Mouse (Mus musculus) urinary bladder, adult 2 months (tissue): ENCODE measurements around the gene Qtrt1. TPM values are rescaled to one million over a fixed set of nuclear protein-coding genes. Genes with fewer than 3 reads are reported as not detected.

Experiments used
- DNase-seq: peaks from one replicate; pipeline ENCODE4 v3.0.0; 2022; ENCODE audit warnings: low spot score
- polyA plus RNA-seq: library from polyadenylated mRNA; depleted of rRNA; stranded (reverse); fragments of >200 nt; gene quantifications from 2 replicates; pipeline ENCODE4 v1.2.3, GENCODE M21; 2012

The Qtrt1 gene
- polyA plus RNA-seq, 1 experiment, result 38.8 TPM

GRCm38 (mm10) chr9:21419646-21420045 is 8.0 kb downstream of the Qtrt1 start:
- no peak for DNase-seq

GRCm38 (mm10) chr9:21424631-21425555 is 13.3 kb downstream of the Qtrt1 start, which contains the start of gene Dnm2:
Dnm2 (plus strand) TSS chr9:21424908.
- DNase-seq, result peak; percentile 90

- DNase-seq, result no peak
These were observed 13.9 kb downstream of the Qtrt1 start for GRCm38 (mm10) chr9:21425556-21425945.

- DNase-seq, result no peak
These were observed 14.4 kb downstream of the Qtrt1 start for GRCm38 (mm10) chr9:21426013-21426412.

GRCm38 (mm10) chr9:21426525-21426924 is 14.9 kb downstream of the Qtrt1 start:
- DNase-seq, result no peak

GRCm38 (mm10) chr9:21427773-21428172 is 16.1 kb downstream of the Qtrt1 start:
- no peak for DNase-seq

GRCm38 (mm10) chr9:21428178-21428577 is 16.5 kb downstream of the Qtrt1 start:
- no peak for DNase-seq

- no peak for DNase-seq
These were observed 19.1 kb downstream of the Qtrt1 start for GRCm38 (mm10) chr9:21430724-21431123.

- DNase-seq, result no peak
These were observed 20.4 kb downstream of the Qtrt1 start for GRCm38 (mm10) chr9:21432066-21432465.

GRCm38 (mm10) chr9:21433766-21434165 is 22.1 kb downstream of the Qtrt1 start:
- no peak for DNase-seq

GRCm38 (mm10) chr9:21434410-21434809 is 22.8 kb downstream of the Qtrt1 start:
- DNase-seq, result no peak

- no peak for DNase-seq
These were observed 24.4 kb downstream of the Qtrt1 start for GRCm38 (mm10) chr9:21435777-21436635.

- DNase-seq, result no peak
These were observed 25.9 kb downstream of the Qtrt1 start for GRCm38 (mm10) chr9:21437577-21437976.

GRCm38 (mm10) chr9:21438219-21438618 is 26.6 kb downstream of the Qtrt1 start:
- DNase-seq, result no peak

GRCm38 (mm10) chr9:21439456-21439855 is 27.8 kb downstream of the Qtrt1 start:
- no peak for DNase-seq

- no peak for DNase-seq
These were observed 28.3 kb downstream of the Qtrt1 start for GRCm38 (mm10) chr9:21439914-21440313.

GRCm38 (mm10) chr9:21440387-21440786 is 28.8 kb downstream of the Qtrt1 start:
- DNase-seq, result no peak

- DNase-seq, result no peak
These were observed 32.2 kb downstream of the Qtrt1 start for GRCm38 (mm10) chr9:21443853-21444252.

GRCm38 (mm10) chr9:21444574-21444973 is 32.9 kb downstream of the Qtrt1 start:
- no peak for DNase-seq

- DNase-seq, result no peak
These were observed 33.6 kb downstream of the Qtrt1 start for GRCm38 (mm10) chr9:21445081-21445744.

GRCm38 (mm10) chr9:21447778-21448177 is 36.1 kb downstream of the Qtrt1 start:
- DNase-seq, result no peak

GRCm38 (mm10) chr9:21449710-21450109 is 38.1 kb downstream of the Qtrt1 start:
- no peak for DNase-seq
